Mouse (Mus musculus): ENCODE measurements around the gene Gm11569. TPM values are rescaled to one million over a fixed set of nuclear protein-coding genes. Genes with fewer than 3 reads are reported as not detected.

Gm11569 gene
- total RNA-seq (2023) = not detected in 4 replicates

GRCm38 (mm10) chr11:99798832-99799231 is at the start of gene Gm11569:
TSS of gene Gm11569 (minus strand) at chr11:99798932.

GRCm38 (mm10) chr11:99837966-99838365 is 39.2 kb upstream of the Gm11569 start, which contains the start of gene 2300003K06Rik:
TSS of gene 2300003K06Rik (minus strand) at chr11:99838066.

GRCm38 (mm10) chr11:99815566-99815965 is 16.8 kb upstream of the Gm11569 start, which contains the start of gene Gm11564:
TSS of gene Gm11564 (minus strand) at chr11:99815666.

DNA sequence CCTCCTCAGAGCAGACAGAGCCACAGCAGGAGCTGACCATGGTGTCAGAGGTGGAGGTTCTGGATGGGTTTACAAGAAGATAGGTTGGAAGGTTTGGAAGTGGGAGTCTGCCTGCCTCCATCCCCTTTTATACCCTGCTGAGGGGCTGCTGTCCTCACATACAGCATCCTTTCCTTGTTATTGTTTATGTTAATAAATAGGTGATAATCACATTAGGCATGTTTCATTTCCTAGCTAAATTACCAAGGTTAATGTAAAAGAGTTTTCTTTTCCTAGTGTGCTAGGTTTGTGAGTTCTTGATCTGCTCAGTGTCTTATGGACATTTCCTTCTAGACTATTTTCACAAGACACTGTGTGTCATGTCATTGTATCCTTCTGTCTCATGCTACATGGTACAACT is 11.1 kb upstream of the Gm11569 start, which contains the start of gene Krtap4-13:
Gene Krtap4-13 (minus strand): TSS at position 101 of the 400 bp plus-strand sequence.

GRCm38 (mm10) chr11:99804346-99804745 is 5.6 kb upstream of the Gm11569 start, which contains the start of gene Gm11554:
TSS of gene Gm11554 (minus strand) at chr11:99804446.

DNA sequence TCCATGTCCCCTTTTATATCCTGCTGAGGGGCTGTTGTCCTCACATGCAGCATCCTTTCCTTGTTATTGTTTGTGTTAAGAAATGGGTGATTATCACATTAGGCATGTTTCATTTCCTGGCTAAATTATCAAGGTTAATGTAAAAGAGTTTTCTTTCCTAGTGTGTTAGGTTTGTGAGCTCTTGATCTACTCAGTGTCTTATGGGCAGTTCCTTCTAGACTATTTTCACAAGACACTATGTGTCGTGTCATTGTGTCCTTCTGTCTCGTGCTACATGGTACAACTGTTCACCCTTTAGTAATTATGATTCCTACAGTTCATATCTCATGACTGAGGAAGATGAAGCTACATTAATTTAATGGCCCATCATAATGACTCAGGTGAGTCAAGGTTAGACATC is 5.4 kb downstream of the Gm11569 start, which contains the start of gene Gm11596:
Gene Gm11596 (minus strand): TSS at position 101 of the 400 bp plus-strand sequence.

DNA sequence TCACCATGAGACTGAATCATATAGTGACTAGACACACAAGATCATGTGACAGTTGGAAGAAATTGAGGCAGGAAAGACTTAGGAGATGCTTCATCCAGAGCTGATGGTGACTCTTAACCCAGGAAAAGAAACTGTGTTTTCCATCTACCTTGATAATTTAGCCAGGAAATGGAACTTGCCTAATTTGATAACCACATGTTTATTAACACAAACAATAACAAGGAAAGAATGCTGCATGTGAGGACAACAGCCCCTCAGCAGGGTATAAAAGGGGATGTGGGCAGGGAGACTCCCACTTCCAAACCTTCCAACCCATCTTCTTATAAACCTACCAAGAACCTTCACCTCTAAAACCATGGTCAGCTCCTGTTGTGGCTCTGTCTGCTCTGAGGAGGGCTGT is 13.8 kb downstream of the Gm11569 start, which contains the start of gene Krtap4-9:
Gene Krtap4-9 (plus strand): TSS at position 301 of the 400 bp plus-strand sequence.

DNA sequence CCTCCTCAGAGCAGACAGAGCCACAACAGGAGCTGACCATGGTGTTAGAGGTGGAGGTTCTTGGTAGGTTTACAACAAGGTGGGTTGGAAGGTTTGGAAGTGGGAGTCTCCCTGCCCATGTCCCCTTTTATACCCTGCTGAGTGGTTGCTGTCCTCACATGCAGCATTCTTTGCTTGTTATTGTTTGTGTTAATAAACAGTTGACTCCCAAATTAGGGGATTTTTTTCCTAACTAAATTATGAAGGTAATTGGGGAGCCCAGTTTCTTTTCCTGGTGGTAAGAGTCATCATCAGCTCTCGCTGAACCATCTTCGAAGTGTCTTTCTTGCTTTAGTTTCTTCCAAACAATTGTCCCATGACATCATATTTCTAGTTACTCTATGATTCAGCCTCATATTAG is 18.1 kb downstream of the Gm11569 start, which contains the start of gene Krtap4-8:
Gene Krtap4-8 (minus strand): TSS at position 101 of the 400 bp plus-strand sequence.

GRCm38 (mm10) chr11:99772813-99773212 is 25.9 kb downstream of the Gm11569 start, which contains the start of gene Gm11595:
TSS of gene Gm11595 (minus strand) at chr11:99772913.

Other genes with a start within 250 kb of the Gm11569 start
- not detected in 4 replicates for gene Krtap3-3, start 248.1 kb downstream of the Gm11569 start, total RNA-seq (2023)
- not detected in 4 replicates for gene Krtap3-2, start 242.1 kb downstream of the Gm11569 start, total RNA-seq (2023)
- gene Gm11939, start 239.5 kb downstream of the Gm11569 start, total RNA-seq (2023) = not detected in 4 replicates
- gene Krtap3-1, start 232.3 kb downstream of the Gm11569 start, total RNA-seq (2023) = not detected in 4 replicates
- gene Krtap1-5, start 217.9 kb downstream of the Gm11569 start, total RNA-seq (2023) = not detected in 4 replicates
- not detected in 4 replicates for gene Krtap1-4, start 215.3 kb downstream of the Gm11569 start, total RNA-seq (2023)
- gene Krtap1-3, start 207.6 kb downstream of the Gm11569 start, total RNA-seq (2023) = not detected in 4 replicates
- not detected in 4 replicates for gene Krtap9-3, start 200.8 kb downstream of the Gm11569 start, total RNA-seq (2023)
- gene Gm11938, start 195.6 kb downstream of the Gm11569 start, total RNA-seq (2023) = not detected in 4 replicates
- gene Gm11937, start 188.7 kb downstream of the Gm11569 start, total RNA-seq (2023) = not detected in 4 replicates
- not detected in 4 replicates for gene Krtap2-4, start 184.1 kb downstream of the Gm11569 start, total RNA-seq (2023)
- gene Gm11562, start 178.5 kb downstream of the Gm11569 start, total RNA-seq (2023) = not detected in 4 replicates
- gene Krtap4-1, start 170.7 kb downstream of the Gm11569 start, total RNA-seq (2023) = not detected in 4 replicates
- gene Krtap4-2, start 163.8 kb downstream of the Gm11569 start, total RNA-seq (2023) = not detected in 4 replicates
- not detected in 4 replicates for gene Krtap4-7, start 154.8 kb downstream of the Gm11569 start, total RNA-seq (2023)
- gene Gm11555, start 148.7 kb downstream of the Gm11569 start, total RNA-seq (2023) = not detected in 4 replicates
- gene Gm11563, start 140.0 kb downstream of the Gm11569 start, total RNA-seq (2023) = not detected in 4 replicates
- not detected in 4 replicates for gene Krtap4-6, start 133.0 kb downstream of the Gm11569 start, total RNA-seq (2023)
- not detected in 4 replicates for gene Gm14190, start 108.2 kb downstream of the Gm11569 start, total RNA-seq (2023)
- gene Gm14180, start 64.6 kb downstream of the Gm11569 start, total RNA-seq (2023) = not detected in 4 replicates
- not detected in 4 replicates for gene Gm11595, start 26.0 kb downstream of the Gm11569 start, total RNA-seq (2023)
- gene Krtap4-8, start 18.2 kb downstream of the Gm11569 start, total RNA-seq (2023) = not detected in 4 replicates
- not detected in 4 replicates for gene Krtap4-9, start 13.7 kb downstream of the Gm11569 start, total RNA-seq (2023)
- gene Gm11596, start 5.5 kb downstream of the Gm11569 start, total RNA-seq (2023) = not detected in 4 replicates
- gene Gm11554, start 5.5 kb upstream of the Gm11569 start, total RNA-seq (2023) = not detected in 4 replicates
- gene Krtap4-13, start 11.0 kb upstream of the Gm11569 start, total RNA-seq (2023) = not detected in 4 replicates
- not detected in 4 replicates for gene Gm11564, start 16.7 kb upstream of the Gm11569 start, total RNA-seq (2023)
- gene 2300003K06Rik, start 39.1 kb upstream of the Gm11569 start, total RNA-seq (2023) = not detected in 4 replicates
- gene Krtap4-16, start 52.7 kb upstream of the Gm11569 start, total RNA-seq (2023) = not detected in 4 replicates
- not detected in 4 replicates for gene Gm11568, start 59.0 kb upstream of the Gm11569 start, total RNA-seq (2023)
- not detected in 4 replicates for gene Gm11559, start 65.5 kb upstream of the Gm11569 start, total RNA-seq (2023)
- not detected in 4 replicates for gene Krtap9-1, start 74.5 kb upstream of the Gm11569 start, total RNA-seq (2023)
- not detected in 4 replicates for gene Gm11567, start 80.3 kb upstream of the Gm11569 start, total RNA-seq (2023)
- gene Krtap31-1, start 109.0 kb upstream of the Gm11569 start, total RNA-seq (2023) = not detected in 4 replicates
- gene Gm11565, start 115.8 kb upstream of the Gm11569 start, total RNA-seq (2023) = not detected in 4 replicates
- not detected in 4 replicates for gene Krtap31-2, start 137.4 kb upstream of the Gm11569 start, total RNA-seq (2023)
- gene Krtap9-5, start 149.5 kb upstream of the Gm11569 start, total RNA-seq (2023) = not detected in 4 replicates
- not detected in 4 replicates for gene Krtap29-1, start 180.1 kb upstream of the Gm11569 start, total RNA-seq (2023)
- gene Krtap16-1, start 187.7 kb upstream of the Gm11569 start, total RNA-seq (2023) = not detected in 4 replicates
- not detected in 4 replicates for gene Krtap17-1, start 195.1 kb upstream of the Gm11569 start, total RNA-seq (2023)
- gene Krt33a, start 217.3 kb upstream of the Gm11569 start, total RNA-seq (2023) = not detected in 4 replicates
- not detected in 4 replicates for gene Krt33b, start 230.9 kb upstream of the Gm11569 start, total RNA-seq (2023)
- not detected in 4 replicates for gene Krt34, start 242.6 kb upstream of the Gm11569 start, total RNA-seq (2023)